Mouse (Mus musculus): Measurements from ENCODE around the gene H1f0.

Gene H1f0

GRCm38 (mm10) chr15:79038853-79039252 is 10.6 kb downstream of the H1f0 start:
- DNase-seq (ENCODE audit: low spot score), result no peak

GRCm38 (mm10) chr15:79040501-79041416 is 12.5 kb downstream of the H1f0 start:
- DNase-seq (ENCODE audit: low spot score), result no peak

DNA sequence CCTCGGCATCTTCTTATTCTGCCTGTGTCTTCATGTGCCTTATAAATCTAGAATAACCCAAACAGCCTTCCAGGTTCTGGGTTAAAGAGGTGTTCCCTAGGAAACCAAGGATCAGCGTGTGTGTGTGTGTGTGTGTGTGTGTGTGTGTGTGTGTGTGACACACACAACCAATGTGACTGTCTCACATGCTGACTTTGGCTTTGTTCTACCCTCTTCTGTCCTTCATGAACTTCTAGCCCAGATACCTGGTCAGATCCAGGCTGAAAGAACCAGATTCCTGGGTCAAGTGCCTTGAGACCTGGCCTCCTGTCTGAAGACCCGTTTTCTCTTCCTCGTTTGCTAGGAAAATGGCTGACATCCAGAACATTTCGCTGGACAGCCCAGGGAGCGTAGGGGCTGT is 13.3 kb downstream of the H1f0 start, which contains the start of gene Galr3:
Gene Galr3 (plus strand): TSS at position 301 of the 400 bp plus-strand sequence.
- DNase-seq (ENCODE audit: low spot score), result no peak

GRCm38 (mm10) chr15:79042721-79043491 is 14.7 kb downstream of the H1f0 start:
- DNase-seq (ENCODE audit: low spot score), result no peak

DNA sequence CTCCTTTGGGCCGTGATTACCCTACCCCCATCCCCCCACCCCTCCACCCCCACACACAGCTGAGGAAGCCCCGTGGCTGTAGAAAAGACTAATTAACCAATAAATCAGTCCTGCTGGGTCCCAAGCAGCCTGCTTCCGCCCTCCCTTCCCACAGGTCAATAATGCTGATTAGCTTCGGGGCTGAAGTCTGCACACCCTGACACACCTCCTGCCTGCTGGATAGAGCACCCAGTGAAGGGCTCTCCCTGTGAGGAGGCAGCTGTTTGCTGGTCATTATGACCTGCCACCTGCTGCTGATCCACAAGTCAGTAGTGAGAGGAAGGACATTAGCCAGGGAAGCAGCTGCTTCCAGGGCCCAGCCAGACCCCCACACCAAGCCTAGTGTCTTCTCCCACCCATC is 16.6 kb downstream of the H1f0 start:
- DNase-seq (ENCODE audit: low spot score), result no peak

GRCm38 (mm10) chr15:79048186-79048585 is 19.9 kb downstream of the H1f0 start:
- no peak for DNase-seq (ENCODE audit: low spot score)

DNA sequence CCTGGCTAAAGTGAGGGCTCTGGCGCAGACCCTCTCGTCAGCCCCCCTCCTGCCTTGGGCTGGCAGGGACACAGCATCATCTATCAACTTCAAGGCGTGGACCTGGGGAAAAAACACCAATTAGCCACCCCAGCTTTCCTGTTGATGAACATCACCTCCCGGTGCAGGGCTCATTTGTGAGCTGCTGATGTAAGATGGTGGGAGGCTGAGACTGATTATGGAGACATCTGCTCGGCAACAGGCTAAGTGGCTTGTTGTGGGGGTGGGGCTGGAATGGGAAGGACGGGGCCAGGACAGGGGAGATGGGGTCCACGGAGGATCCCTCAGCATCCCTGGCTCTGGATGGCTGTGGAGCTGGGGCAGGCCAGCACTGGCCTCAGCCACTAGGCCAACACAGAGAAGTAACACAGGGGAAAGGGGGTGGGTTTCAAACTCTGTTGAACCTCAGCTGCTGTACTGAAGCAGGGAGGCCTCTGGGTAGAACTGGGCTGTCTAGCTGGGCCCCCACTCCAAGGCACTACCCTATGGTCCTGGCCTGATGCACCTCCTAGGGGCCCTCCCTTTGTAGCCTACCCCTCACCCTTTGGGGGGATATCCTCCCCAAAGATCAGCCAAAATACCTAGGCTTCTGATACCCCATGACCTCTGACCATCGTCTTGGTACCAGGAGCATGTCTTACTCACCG is 22.1 kb downstream of the H1f0 start:
- no peak for DNase-seq (ENCODE audit: low spot score)

GRCm38 (mm10) chr15:79050964-79051363 is 22.7 kb downstream of the H1f0 start:
- no peak for DNase-seq (ENCODE audit: low spot score)

- no peak for DNase-seq (ENCODE audit: low spot score)
Measured at GRCm38 (mm10) chr15:79051461-79052360, 23.5 kb downstream of the H1f0 start.

DNA sequence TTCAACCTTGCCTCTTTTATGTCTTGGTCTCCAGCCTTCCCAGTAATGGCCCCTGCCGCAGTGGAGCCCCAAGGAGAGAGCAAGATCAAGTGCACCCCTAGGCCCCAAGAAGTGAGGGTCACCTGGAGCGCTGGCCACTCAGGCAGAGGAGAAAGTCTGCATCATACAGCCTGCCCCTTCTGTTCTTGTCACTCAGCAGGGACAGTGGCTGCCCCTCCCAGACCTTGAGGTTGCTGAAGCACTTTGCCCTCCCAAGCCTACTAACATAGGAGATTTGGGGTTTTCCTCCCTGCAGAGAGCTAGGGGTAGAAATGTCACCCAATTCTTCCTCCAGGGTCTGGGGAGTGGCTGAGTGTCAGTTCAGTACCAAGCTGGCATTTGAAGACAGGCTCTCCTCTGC is 24.1 kb downstream of the H1f0 start:
- no peak for DNase-seq (ENCODE audit: low spot score)

DNA sequence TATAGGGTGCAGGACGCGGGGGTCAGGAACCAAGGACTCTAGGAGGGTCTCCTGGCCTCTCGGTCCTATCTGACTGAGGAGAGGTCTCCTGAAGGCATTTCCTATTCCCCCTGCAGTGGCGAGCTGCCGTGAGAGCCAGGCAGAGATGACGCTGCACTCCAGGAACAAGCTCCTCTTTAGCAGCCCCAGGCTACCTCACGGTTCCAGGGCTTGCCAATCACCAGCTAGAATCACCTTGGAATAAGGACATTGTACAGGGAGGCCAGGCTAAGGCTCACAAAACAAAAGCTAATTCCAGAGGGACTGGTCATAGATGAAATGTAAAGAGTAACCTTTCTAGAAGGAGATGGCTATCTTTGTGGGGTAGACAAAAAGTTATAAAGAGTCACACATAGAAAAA is 28.4 kb downstream of the H1f0 start:
- DNase-seq (ENCODE audit: low spot score), result no peak

DNA sequence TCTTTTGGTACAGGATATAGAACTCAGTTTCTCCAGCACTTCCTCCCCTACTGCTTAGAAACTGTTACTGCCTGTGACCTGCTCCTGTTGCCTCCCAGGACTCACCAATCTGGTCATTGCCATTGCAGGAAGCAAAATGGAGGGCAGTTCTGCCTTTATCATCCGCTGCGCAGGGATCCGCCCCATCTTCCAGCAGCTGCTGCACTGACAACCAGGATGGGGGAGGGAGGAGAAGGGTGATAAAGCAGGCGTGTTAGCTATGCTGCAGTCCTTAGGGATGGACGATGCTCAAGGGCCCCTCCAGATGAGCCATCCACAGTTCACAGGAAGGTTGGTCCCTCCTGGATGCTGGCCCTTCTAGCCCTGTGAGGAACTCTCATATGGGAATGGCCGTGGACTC is 29.6 kb downstream of the H1f0 start:
- DNase-seq (ENCODE audit: low spot score), result no peak

DNA sequence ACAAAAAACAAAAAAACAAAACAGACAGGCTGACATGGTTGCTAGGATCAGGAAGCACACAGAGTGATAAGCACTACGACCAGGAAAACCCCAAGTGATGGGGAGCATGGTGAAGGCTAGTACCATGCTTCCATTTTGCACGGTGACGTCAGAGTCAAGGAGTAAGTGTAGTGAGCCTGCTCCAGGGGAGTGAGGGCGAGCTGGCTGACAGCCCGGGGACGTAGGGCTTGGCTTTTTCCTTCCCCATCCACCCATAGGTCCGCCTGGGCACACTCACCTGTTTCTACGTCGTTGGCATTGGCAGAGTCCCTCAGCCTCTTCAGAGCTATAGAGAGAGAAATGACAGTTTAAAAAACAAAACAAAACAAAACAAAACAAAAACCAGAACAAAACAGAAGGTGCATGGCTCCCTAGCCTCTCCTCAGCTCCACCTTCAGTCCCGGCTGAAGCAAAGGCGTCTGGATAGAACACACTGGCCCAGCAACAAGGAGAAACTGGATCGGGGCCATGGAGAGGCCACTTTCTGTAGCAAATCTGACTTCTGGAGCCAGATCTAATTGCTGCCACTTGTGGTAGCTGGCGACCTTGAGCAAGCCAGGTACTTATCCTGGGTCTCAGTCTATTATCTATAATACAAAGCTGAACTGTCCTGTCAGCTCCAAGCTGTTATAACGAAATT is 32.8 kb downstream of the H1f0 start:
- DNase-seq (ENCODE audit: low spot score), result no peak

DNA sequence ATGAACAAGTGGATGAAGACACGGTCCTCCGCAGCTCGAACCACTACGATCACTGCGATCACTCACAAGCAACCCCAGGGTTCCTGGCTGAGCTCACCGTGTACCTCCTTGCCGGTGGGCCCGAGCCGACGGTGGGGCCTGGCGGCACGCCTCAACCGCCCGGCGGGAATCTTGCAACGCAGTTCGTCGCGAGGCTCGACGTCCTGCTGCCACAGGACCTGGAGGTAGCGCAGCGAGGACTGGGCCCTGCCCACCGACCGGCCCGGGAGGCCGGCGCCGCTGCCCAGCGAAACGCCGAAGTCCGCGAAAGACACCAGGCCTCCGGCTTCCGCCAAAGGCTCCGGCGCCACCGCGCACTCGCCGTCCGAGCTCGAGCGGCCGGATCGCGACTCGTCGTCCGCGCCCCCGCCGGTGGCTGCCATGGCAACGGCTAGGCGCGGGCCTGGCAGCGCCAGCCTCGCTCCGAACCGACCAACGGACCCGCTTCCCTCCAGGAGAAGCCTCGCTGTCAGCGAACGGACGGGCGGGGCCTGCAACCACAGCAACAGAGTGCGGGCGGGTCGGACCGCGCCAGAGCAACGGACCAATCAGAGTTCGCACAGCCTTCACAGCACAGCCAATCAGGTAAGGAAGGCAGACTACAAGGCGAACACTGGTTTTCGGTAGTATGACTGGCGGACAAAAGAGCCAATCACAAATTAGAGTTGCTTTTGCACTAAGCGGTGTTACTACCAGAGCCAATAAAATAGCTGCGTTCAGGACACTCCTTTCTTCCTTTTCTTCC is 34.3 kb downstream of the H1f0 start, which contains the start of gene Ankrd54:
Gene Ankrd54 (minus strand): TSS at position 518 of the 784 bp plus-strand sequence.
- peak; percentile 99 for DNase-seq (ENCODE audit: low spot score)

- DNase-seq (ENCODE audit: low spot score), result no peak
Measured at GRCm38 (mm10) chr15:79063160-79063740, 35.0 kb downstream of the H1f0 start.

DNA sequence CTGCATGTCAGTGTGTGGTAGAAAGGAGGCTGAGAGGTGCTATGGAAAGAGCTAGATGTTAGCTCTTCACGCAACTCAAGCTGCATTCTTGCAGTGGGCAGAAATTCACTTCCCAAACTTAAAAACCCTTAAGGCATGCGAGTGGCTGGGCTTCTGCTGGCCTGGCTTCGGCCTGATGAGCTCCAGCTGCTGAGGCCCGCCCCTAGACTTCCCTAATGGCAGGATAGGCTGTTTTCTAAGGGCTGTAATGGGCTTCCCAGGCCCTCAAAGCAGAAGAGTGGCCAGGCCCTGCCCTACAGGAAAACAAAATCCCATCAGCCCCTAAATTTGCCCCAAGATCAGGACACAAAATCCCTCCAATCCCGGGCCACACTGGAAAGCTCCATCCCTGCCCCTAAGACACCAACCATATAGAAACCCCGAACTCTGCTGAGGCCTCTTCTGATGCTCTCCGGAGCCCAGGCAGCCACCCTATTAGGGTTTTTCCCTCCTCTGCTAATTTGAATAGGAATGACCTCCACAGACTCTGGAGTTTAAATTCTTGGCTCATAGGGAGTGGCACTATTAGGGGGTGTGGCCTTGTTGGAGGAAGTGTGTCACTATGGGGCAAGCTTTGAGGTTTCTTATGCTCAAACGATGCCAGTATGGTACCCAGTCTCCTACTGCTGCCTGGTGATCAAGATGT is 37.0 kb downstream of the H1f0 start:
- DNase-seq (ENCODE audit: low spot score), result no peak

- DNase-seq (ENCODE audit: low spot score), result no peak
Measured at GRCm38 (mm10) chr15:79066276-79066675, 38.0 kb downstream of the H1f0 start.

DNA sequence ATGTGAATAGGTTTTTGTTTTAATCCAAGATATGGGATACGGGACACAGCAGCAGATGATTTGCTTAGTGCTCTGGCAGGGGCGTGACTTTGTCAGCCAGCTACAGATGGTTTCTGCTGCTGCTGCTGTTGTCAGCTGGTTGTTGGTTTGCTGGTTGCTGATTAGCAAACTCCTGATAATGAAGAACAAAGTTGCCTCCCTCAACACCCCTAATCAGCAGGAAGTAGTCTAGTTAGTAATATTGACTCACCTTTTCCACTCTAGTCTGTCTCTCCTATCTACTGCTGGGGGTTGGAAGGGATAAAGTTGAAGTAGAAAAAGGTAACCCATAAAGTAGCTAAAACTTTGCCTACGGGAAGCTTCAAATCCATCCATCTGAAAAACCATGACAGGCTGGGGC is 39.4 kb downstream of the H1f0 start:
- no peak for DNase-seq (ENCODE audit: low spot score)

DNA sequence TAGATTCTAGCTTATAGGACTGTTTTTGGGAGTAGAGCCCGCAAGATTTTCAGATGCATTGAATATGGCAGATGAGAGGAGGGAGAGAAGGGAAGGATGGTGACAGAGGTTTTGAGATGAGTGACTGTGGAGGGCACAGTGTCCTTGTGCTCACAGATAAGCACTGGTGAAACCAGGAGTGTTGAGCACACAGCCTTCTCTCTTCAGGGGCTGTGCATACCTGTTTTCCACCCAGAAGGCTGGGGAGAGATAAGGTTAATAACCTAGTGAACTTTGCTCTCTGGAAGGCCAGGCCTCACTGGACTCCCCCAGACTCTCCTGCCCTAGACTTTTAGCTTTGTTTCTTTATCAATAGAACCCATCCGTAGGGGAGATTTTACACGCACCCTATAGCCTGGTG is 40.2 kb downstream of the H1f0 start:
- DNase-seq (ENCODE audit: low spot score), result no peak

All from left cerebral cortex, adult 11 months (tissue).